Mouse (Mus musculus) retina, adult 2 months (tissue): ENCODE data around the gene Osgin1.

ENCODE experiments used
- DNase-seq: peaks from one replicate; pipeline ENCODE4 v3.0.0-alpha.2; 2012; ENCODE audit warnings: low read depth, low spot score

Gene Osgin1

GRCm38 (mm10) chr8:119433582-119434174, at the start of gene Osgin1:
Gene Osgin1 (plus strand): TSS chr8:119434124.
- no peak for DNase-seq

GRCm38 (mm10) chr8:119384478-119384877, 49.4 kb upstream of the Osgin1 start:
- DNase-seq = peak; percentile 46

- no peak for DNase-seq
Measured at GRCm38 (mm10) chr8:119385854-119386253, 48.1 kb upstream of the Osgin1 start.

- no peak for DNase-seq
Measured at GRCm38 (mm10) chr8:119386988-119387387, 46.9 kb upstream of the Osgin1 start.

- DNase-seq = no peak
Measured at GRCm38 (mm10) chr8:119394097-119394496, 39.8 kb upstream of the Osgin1 start.

- peak; percentile 81 for DNase-seq
Measured at GRCm38 (mm10) chr8:119394524-119395026, 39.3 kb upstream of the Osgin1 start, which contains the start of gene Mlycd. Gene Mlycd (plus strand): TSS chr8:119394878.

GRCm38 (mm10) chr8:119395072-119395950, 38.6 kb upstream of the Osgin1 start:
- no peak for DNase-seq

GRCm38 (mm10) chr8:119398558-119398957, 35.4 kb upstream of the Osgin1 start:
- DNase-seq = no peak

GRCm38 (mm10) chr8:119399255-119399654, 34.7 kb upstream of the Osgin1 start:
- no peak for DNase-seq

GRCm38 (mm10) chr8:119400122-119400671, 33.7 kb upstream of the Osgin1 start:
- no peak for DNase-seq

- DNase-seq = no peak
Measured at GRCm38 (mm10) chr8:119400904-119401303, 33.0 kb upstream of the Osgin1 start.

GRCm38 (mm10) chr8:119403912-119404311, 30.0 kb upstream of the Osgin1 start:
- no peak for DNase-seq

- DNase-seq = no peak
Measured at GRCm38 (mm10) chr8:119404648-119405047, 29.3 kb upstream of the Osgin1 start.

GRCm38 (mm10) chr8:119408311-119408710, 25.6 kb upstream of the Osgin1 start:
- no peak for DNase-seq

GRCm38 (mm10) chr8:119412037-119412734, 21.7 kb upstream of the Osgin1 start:
- no peak for DNase-seq

- peak; percentile 50 for DNase-seq
Measured at GRCm38 (mm10) chr8:119412735-119413498, 21.0 kb upstream of the Osgin1 start.

- no peak for DNase-seq
Measured at GRCm38 (mm10) chr8:119413605-119414004, 20.3 kb upstream of the Osgin1 start.

- DNase-seq = no peak
Measured at GRCm38 (mm10) chr8:119420318-119420717, 13.6 kb upstream of the Osgin1 start.

- no peak for DNase-seq
Measured at GRCm38 (mm10) chr8:119421603-119422122, 12.3 kb upstream of the Osgin1 start.

GRCm38 (mm10) chr8:119422123-119422711, 11.7 kb upstream of the Osgin1 start:
- DNase-seq = no peak
